Mouse (Mus musculus): ENCODE measurements around the gene Eif3l. TPM values are rescaled to one million over a fixed set of nuclear protein-coding genes. Genes with fewer than 3 reads are reported as not detected.
"Not testable (repeated sequence)": the region's sequence is repeated elsewhere in the genome, so short reads cannot be mapped to it uniquely, and the experiment has no call there.

Eif3l gene
- polyA plus RNA-seq, 1 experiment from 2014 or later = 226 TPM

DNA sequence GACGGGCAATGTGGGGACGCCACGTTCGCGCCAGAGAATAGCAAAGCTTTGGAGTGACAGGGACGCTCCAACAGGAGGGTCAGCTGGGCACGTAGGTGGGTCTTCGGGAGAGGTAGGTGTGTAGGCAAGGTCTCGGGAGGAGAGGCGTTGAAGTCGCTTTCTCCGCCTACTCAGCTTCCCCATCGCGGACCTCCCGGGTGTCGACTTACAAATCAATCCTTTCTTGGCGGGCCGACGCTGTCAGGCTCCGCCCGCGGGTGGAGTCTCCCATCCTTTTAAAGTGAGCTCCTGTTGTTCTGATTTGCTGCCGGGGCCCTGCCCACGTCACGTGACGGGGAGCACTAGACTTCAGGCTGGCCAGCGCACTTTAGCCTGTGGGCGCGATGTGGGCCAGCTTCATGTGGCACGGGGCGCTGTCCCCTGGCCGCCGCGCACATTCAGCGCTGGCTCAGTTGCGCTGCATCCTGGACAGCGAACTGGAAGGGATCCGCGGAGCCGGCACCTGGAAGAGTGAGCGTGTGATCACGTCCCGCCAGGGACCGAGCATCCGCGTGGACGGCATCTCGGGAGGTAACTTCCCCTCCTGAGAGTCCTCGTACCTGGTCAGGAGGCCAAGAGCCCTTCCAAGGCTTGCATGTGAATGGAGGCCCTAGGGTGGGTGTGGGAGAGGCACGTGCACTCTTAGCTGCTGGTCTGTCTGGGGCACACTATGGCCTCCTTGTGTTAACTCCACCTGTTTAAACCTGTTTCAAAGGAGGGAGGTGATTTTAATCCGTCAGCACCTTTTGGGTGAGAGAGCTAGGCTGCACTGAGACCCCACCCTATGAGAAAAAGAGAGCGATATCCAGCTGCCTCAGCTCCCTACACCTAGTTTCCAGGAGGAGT is 44.2 kb upstream of the Eif3l start:
- Histone ChIP-seq H3K4me1 (replicated peaks; ENCODE audit: control insufficient read depth, insufficient read depth, low read length) (peaks cover 5% of the 10 kb centered on the region), H3K4me2 (replicated peaks; ENCODE audit: low read depth, low read length) (peak overlapping the region; percentile 99), H3K4me3 (ENCODE audit: low read depth, low read length) (peak overlapping the region; percentile 77), H3K9ac (ENCODE audit: low read depth, low read length) (peak overlapping the region; percentile 100), H3K36me3 (ENCODE audit: control insufficient read depth, insufficient read depth, low read length) (no peaks in the 10 kb centered on the region), H3K27me3 (ENCODE audit: control insufficient read depth, insufficient read depth, low read length) (no peaks in the 10 kb centered on the region), H3K9me3 (ENCODE audit: control insufficient read depth, low read length) (no peaks in the 10 kb centered on the region), H3K27ac (ENCODE audit: low read depth, low read length) (no peak overlapping the region)
- peak; percentile 83 for ATAC-seq (ENCODE audit: low FRiP score)
- DNase-seq (ENCODE audit: low spot score) = peak; percentile 90
- WGBS = under 1% methylated on average over 52 of the region's 52 CpGs

DNA sequence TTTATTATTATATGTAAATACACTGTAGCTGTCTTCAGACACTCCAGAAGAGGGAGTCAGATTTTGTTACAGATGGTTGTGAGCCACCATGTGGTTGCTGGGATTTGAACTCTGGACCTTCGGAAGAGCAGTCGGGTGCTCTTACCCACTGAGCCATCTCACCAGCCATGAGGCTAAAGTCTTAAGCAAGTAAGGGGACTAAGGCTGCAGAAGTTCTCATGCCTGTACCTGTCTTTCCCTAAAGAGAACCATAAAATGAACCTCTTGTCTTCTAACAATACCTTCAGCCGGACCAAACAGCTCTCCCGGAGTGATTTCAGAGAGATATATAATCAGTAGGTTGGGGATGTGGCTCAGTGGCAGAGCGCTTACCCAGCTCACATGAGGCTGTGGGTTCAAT is 43.1 kb upstream of the Eif3l start:
- not testable (repeated sequence) for H3K4me2 ChIP-seq (replicated peaks; ENCODE audit: low read depth, low read length); ATAC-seq (ENCODE audit: low FRiP score); DNase-seq (ENCODE audit: low spot score); H3K9me3 ChIP-seq (ENCODE audit: control insufficient read depth, low read length); H3K27me3 ChIP-seq (ENCODE audit: control insufficient read depth, insufficient read depth, low read length); H3K4me3 ChIP-seq (ENCODE audit: low read depth, low read length); H3K36me3 ChIP-seq (ENCODE audit: control insufficient read depth, insufficient read depth, low read length); H3K27ac ChIP-seq (ENCODE audit: low read depth, low read length); H3K4me1 ChIP-seq (replicated peaks; ENCODE audit: control insufficient read depth, insufficient read depth, low read length); H3K9ac ChIP-seq (ENCODE audit: low read depth, low read length)
- 90% methylated on average over 5 of the region's 5 CpGs for WGBS

DNA sequence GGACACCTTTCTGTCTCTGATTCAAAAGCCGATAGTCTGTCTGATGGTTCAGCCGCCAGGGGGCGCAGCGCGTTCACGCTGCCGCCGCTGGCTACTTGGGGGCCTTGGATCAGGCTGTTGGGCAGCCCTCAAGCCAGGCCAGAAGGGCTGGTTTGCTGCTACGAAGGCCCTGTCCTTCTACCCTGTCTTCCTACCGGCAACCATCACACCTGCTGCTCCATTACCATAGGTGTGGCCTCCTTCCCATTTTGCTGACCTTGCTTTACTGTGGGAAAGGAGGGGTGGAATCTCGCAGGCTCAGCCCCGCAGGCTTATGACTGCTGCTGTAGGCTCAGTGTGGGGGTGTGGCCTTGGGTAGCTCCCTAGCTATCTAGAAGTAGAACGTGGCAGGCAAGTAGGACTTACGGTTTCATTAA is 37.1 kb upstream of the Eif3l start:
- no peak overlapping the region for H3K4me2 ChIP-seq (replicated peaks; ENCODE audit: low read depth, low read length)
- 13% methylated on average over 14 of the region's 14 CpGs for WGBS
- no peak overlapping the region for H3K9ac ChIP-seq (ENCODE audit: low read depth, low read length)
- peaks cover 23% of the 10 kb centered on the region for H3K27me3 ChIP-seq (ENCODE audit: control insufficient read depth, insufficient read depth, low read length)
- no peaks in the 10 kb centered on the region for H3K36me3 ChIP-seq (ENCODE audit: control insufficient read depth, insufficient read depth, low read length)
- H3K27ac ChIP-seq (ENCODE audit: low read depth, low read length) = no peak overlapping the region
- DNase-seq (ENCODE audit: low spot score) (peak; percentile 90), ATAC-seq (ENCODE audit: low FRiP score) (no peak)
- H3K4me1 ChIP-seq (replicated peaks; ENCODE audit: control insufficient read depth, insufficient read depth, low read length) = peaks cover 3% of the 10 kb centered on the region; the same call in 1 of the 2 replicates
- H3K4me3 ChIP-seq (ENCODE audit: low read depth, low read length) = no peak overlapping the region
- H3K9me3 ChIP-seq (ENCODE audit: control insufficient read depth, low read length) = no peaks in the 10 kb centered on the region

DNA sequence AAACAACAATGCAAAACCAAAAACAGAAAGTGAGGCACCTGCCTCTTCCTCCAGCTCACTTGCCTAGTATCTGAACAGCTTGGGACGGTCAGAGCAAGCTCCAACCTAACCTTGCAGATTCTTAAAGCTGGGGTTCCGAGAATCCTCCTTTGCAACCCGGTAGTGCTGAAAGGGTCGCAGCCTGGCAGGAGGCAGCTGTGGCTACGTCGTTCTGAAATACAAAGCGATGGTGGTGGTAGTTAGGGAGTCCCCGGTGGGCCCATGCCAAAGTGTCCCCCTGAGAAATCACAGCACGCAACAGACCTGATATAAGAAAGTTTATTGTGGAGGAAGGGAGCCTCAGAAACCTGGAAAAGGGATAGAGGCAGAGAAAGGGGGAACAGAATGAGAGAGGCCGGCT is 36.6 kb upstream of the Eif3l start:
- Histone ChIP-seq H3K27me3 (ENCODE audit: control insufficient read depth, insufficient read depth, low read length) (peaks cover 27% of the 10 kb centered on the region), H3K9ac (ENCODE audit: low read depth, low read length) (no peak overlapping the region), H3K9me3 (ENCODE audit: control insufficient read depth, low read length) (no peaks in the 10 kb centered on the region), H3K4me2 (replicated peaks; ENCODE audit: low read depth, low read length) (no peak overlapping the region), H3K4me3 (ENCODE audit: low read depth, low read length) (no peak overlapping the region), H3K36me3 (ENCODE audit: control insufficient read depth, insufficient read depth, low read length) (no peaks in the 10 kb centered on the region), H3K4me1 (replicated peaks; ENCODE audit: control insufficient read depth, insufficient read depth, low read length) (peaks cover 6% of the 10 kb centered on the region), H3K27ac (ENCODE audit: low read depth, low read length) (no peak overlapping the region)
- no peak for DNase-seq (ENCODE audit: low spot score)
- ATAC-seq (ENCODE audit: low FRiP score) = no peak
- 68% methylated on average over 10 of the region's 10 CpGs for WGBS

DNA sequence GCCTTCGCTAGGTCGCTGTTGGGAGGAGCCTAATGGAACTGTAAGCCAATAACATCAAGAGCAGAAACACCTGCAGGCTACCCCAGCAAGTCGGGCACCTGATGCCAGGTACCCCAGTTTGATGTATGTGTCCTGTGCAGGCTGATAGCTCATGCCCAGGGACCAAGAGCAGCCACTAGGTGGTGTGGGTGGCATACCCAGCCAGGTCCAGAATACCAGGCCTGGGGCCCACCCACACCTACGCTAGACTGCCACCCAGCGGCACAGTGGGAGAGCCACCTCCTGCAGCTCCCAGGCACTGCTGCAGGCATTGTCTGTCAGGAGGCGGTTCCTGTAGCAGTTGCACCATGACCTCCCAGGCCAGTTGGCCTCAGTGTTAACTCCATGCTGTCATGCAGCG is 36.1 kb upstream of the Eif3l start:
- Histone ChIP-seq H3K4me2 (replicated peaks; ENCODE audit: low read depth, low read length) (no peak overlapping the region), H3K4me3 (ENCODE audit: low read depth, low read length) (no peak overlapping the region), H3K36me3 (ENCODE audit: control insufficient read depth, insufficient read depth, low read length) (no peaks in the 10 kb centered on the region), H3K27me3 (ENCODE audit: control insufficient read depth, insufficient read depth, low read length) (peaks cover 32% of the 10 kb centered on the region), H3K4me1 (replicated peaks; ENCODE audit: control insufficient read depth, insufficient read depth, low read length) (peaks cover 6% of the 10 kb centered on the region), H3K9ac (ENCODE audit: low read depth, low read length) (no peak overlapping the region), H3K27ac (ENCODE audit: low read depth, low read length) (no peak overlapping the region), H3K9me3 (ENCODE audit: control insufficient read depth, low read length) (no peaks in the 10 kb centered on the region)
- DNase-seq (ENCODE audit: low spot score) = peak; percentile 69
- 22% methylated on average over 7 of the region's 7 CpGs for WGBS
- ATAC-seq (ENCODE audit: low FRiP score) = peak; percentile 53; the same call in 1 of the 2 replicates

DNA sequence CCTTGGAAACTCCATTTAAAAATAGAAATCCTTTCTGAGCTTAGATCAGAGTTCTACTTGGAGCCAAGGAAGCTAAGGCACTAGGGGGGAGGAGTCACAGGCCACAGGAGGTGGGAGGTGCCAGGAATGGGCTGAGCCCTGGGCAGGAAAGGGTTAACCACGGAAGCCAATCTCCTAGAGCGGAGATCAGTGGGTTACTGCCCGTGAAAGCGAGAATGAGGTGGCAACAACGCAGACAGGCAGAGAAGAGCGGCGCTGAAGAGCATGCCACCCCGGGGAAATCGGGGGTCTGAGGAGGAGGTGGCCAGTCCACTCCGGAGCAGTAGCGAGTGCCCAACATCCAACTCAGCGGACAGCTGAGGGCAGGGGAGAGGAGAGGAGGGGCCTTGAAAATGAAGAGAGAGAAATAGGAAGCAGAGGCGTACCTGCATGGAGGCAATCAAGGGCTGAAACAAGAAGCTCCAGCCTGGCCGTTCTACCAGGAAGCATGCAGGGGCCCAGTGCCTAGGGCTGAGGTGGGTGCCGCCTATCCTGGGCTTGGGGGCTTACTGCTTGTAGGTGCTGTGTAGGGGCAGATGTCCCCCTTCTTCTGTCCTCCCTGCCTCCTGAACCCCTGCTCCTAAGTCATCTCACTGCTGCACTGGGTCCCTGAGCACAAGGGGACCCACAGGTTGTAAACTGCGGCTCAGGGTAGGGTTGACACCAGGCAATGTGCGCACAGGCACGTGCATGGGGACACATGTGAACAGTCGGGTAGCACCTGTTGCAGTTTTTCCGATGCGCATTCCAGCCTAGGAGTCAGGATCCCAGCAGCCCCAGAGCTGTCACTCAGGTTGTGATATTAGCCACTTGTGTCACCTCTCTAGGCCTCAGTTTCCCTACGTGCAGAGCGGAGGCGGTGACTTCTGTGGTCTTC is 34.2 kb upstream of the Eif3l start:
- H3K36me3 ChIP-seq (ENCODE audit: control insufficient read depth, insufficient read depth, low read length) = no peaks in the 10 kb centered on the region
- no peak overlapping the region; the same call in 1 of the 2 replicates for H3K9ac ChIP-seq (ENCODE audit: low read depth, low read length)
- DNase-seq (ENCODE audit: low spot score) (peak; percentile 47), ATAC-seq (ENCODE audit: low FRiP score) (no peak)
- H3K4me2 ChIP-seq (replicated peaks; ENCODE audit: low read depth, low read length) = peak overlapping the region; percentile 29; the same call in 1 of the 2 replicates
- WGBS = 22% methylated on average over 24 of the region's 24 CpGs
- peaks cover 8% of the 10 kb centered on the region for H3K4me1 ChIP-seq (replicated peaks; ENCODE audit: control insufficient read depth, insufficient read depth, low read length)
- H3K9me3 ChIP-seq (ENCODE audit: control insufficient read depth, low read length) = no peaks in the 10 kb centered on the region
- no peak overlapping the region for H3K27ac ChIP-seq (ENCODE audit: low read depth, low read length)
- H3K27me3 ChIP-seq (ENCODE audit: control insufficient read depth, insufficient read depth, low read length) = peaks cover 33% of the 10 kb centered on the region
- no peak overlapping the region for H3K4me3 ChIP-seq (ENCODE audit: low read depth, low read length)

DNA sequence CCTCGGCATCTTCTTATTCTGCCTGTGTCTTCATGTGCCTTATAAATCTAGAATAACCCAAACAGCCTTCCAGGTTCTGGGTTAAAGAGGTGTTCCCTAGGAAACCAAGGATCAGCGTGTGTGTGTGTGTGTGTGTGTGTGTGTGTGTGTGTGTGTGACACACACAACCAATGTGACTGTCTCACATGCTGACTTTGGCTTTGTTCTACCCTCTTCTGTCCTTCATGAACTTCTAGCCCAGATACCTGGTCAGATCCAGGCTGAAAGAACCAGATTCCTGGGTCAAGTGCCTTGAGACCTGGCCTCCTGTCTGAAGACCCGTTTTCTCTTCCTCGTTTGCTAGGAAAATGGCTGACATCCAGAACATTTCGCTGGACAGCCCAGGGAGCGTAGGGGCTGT is 33.4 kb upstream of the Eif3l start, which contains the start of gene Galr3:
Gene Galr3 (plus strand): TSS at position 301 of the 400 bp plus-strand sequence.
- H3K4me1 ChIP-seq (replicated peaks; ENCODE audit: control insufficient read depth, insufficient read depth, low read length) = peaks cover 8% of the 10 kb centered on the region
- peaks cover 33% of the 10 kb centered on the region for H3K27me3 ChIP-seq (ENCODE audit: control insufficient read depth, insufficient read depth, low read length)
- no peak for ATAC-seq (ENCODE audit: low FRiP score)
- H3K27ac ChIP-seq (ENCODE audit: low read depth, low read length) = no peak within 1 kb of the TSS
- WGBS = 68% methylated on average over 6 of the region's 6 CpGs
- DNase-seq (ENCODE audit: low spot score) = no peak
- peak within 1 kb of the TSS; percentile 27; the same call in 1 of the 2 replicates for H3K9ac ChIP-seq (ENCODE audit: low read depth, low read length)
- H3K4me2 ChIP-seq (replicated peaks; ENCODE audit: low read depth, low read length) = peak within 1 kb of the TSS; percentile 93
- H3K36me3 ChIP-seq (ENCODE audit: control insufficient read depth, insufficient read depth, low read length) = no peaks in the 10 kb centered on the region
- H3K9me3 ChIP-seq (ENCODE audit: control insufficient read depth, low read length) = no peaks in the 10 kb centered on the region
- H3K4me3 ChIP-seq (ENCODE audit: low read depth, low read length) = peak within 1 kb of the TSS; percentile 45

DNA sequence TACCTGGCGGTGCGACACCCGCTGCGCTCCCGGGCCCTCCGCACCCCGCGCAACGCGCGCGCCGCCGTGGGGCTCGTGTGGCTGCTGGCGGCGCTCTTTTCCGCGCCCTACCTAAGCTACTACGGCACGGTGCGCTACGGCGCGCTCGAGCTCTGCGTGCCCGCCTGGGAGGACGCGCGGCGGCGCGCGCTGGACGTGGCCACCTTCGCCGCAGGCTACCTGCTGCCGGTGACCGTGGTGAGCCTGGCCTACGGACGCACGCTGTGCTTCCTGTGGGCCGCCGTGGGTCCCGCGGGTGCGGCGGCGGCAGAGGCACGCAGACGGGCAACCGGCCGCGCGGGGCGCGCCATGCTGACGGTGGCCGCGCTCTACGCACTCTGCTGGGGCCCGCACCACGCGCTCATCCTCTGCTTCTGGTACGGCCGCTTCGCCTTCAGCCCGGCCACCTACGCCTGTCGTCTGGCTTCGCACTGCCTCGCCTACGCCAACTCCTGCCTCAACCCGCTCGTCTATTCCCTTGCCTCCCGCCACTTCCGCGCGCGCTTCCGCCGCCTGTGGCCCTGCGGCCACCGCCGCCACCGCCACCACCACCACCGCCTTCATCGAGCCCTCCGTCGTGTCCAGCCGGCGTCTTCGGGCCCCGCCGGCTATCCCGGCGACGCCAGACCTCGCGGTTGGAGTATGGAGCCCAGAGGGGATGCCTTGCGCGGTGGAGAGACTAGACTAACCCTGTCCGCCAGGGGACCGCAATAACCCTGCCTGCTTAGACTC is 32.1 kb upstream of the Eif3l start:
- peak overlapping the region; percentile 45 for H3K4me3 ChIP-seq (ENCODE audit: low read depth, low read length)
- H3K4me2 ChIP-seq (replicated peaks; ENCODE audit: low read depth, low read length) = peak overlapping the region; percentile 93
- no peak overlapping the region for H3K27ac ChIP-seq (ENCODE audit: low read depth, low read length)
- DNase-seq (ENCODE audit: low spot score) = peak; percentile 55
- H3K9me3 ChIP-seq (ENCODE audit: control insufficient read depth, low read length) = no peaks in the 10 kb centered on the region
- peaks cover 33% of the 10 kb centered on the region for H3K27me3 ChIP-seq (ENCODE audit: control insufficient read depth, insufficient read depth, low read length)
- H3K4me1 ChIP-seq (replicated peaks; ENCODE audit: control insufficient read depth, insufficient read depth, low read length) = peaks cover 8% of the 10 kb centered on the region
- ATAC-seq (ENCODE audit: low FRiP score) = no peak
- peak overlapping the region; percentile 49; the same call in 1 of the 2 replicates for H3K9ac ChIP-seq (ENCODE audit: low read depth, low read length)
- H3K36me3 ChIP-seq (ENCODE audit: control insufficient read depth, insufficient read depth, low read length) = no peaks in the 10 kb centered on the region
- under 1% methylated on average over 66 of the region's 105 CpGs for WGBS

Data from hindbrain, embryonic 11.5 days (tissue).